Mouse (Mus musculus) thymus, postnatal 25 days (tissue): ENCODE measurements around the gene Ago4.
A peak's percentile ranks its signal among the peaks of the same experiment; 100 is the strongest.
"Not testable (repeated sequence)": the region's sequence is repeated elsewhere in the genome, so short reads cannot be mapped to it uniquely, and the experiment has no call there.

Experiments used
- DNase-seq: peaks from one replicate; pipeline ENCODE4 v3.0.0; 2022

Ago4 gene

DNA sequence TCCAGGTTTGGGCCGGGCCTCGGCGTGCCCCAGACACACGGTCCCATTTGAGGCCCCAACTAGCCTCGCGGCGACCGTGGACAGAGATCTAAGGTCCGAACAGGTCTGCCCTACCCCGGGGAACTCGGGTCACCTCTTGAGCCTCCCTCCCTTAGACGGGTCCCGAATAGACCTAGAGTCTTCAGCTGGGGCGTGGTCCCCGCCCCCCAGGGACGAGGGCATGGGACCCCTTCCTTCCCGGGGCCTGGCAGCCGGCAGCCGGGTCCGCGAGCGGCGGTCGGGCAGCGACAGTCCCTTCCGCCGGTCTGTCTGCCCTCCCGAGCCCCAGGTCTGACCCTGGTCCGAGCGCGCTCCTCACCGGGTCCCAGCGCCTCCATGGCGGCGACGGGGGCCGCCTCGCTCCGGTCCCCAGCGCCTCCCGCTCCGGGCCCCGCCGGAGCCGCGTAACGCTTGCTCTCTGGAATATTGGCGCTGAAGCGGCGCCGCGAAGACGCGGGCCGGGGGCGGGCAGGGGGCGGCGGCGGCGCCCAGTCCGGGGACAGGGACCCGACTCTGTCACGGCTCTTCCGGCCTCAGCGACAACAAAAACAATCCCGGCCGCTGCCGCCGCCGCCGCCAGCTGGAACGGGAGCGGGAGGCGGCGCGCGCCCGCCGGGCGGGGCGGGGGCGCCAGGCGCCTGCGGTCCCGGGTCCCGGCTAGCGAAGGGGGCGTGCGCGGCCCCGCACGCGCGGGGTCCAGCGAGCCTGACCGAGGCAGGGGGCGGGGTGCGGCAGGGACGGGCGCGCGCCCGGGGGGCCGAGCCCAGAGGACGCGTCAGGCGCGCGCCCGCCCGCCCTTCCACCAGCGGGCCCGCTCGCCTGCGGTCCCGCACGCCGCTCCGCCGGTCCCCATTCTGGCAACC, at the start of gene Ago4:
Ago4 (minus strand) TSS at position 646 of the 902 bp plus-strand sequence.
- DNase-seq: no peak

DNA sequence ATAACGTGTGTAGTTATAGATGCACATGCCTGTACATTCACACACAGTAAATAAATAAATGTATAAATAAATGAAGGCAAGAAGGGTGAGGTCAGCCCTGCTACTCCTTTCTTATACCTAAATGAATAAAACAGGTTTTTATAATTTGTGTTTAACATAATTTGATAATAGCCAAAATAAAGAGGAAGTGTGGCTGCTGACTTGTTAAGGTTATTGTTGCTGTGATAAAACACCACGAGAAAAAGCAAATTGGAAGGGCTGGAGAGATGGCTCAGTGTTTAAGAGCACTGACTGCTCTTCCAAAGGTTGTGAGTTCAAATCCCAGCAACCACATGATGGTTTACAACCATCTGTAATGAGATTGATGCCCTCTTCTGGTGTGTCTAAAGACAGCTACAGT, 45.8 kb upstream of the Ago4 start:
- no peak for DNase-seq

DNA sequence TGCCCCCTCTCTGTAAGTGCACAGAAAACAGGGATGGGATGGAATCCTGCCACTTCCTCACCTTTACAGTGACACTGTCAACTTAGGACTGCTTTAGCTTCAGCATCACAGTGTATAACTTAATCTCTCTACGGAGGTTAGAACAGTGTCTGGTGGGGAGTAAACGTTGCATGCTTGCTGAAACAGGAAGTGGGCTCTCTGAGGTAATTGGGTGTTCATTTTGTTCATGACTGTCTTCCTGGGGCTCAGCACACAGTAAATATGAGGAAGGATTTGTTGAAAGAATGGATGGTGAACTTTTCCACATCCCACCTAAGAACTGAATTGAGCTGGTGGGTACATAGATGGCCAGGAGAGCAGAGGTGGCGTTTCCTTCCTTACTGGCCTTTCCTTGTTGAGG, 44.6 kb upstream of the Ago4 start:
- no peak for DNase-seq

DNA sequence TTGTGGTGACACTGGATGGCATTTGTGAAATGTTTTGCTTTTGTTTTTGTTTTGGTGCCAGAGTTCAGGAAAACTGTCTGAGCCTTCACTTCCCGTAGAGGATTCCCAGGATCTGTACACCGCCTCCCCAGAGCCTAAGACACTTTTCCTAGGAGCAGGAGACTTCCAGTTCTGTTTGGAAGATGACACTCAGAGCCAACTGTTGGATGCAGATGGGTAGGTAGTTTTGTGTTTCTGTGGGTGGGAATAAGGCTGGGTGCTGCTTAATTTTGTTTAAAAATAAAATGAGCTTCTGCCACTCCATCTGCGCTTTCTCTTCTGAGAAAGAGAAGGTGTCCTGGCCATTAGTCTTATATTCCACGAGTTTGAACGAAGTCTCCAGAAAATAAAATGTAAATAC, 43.0 kb upstream of the Ago4 start:
- DNase-seq: no peak

DNA sequence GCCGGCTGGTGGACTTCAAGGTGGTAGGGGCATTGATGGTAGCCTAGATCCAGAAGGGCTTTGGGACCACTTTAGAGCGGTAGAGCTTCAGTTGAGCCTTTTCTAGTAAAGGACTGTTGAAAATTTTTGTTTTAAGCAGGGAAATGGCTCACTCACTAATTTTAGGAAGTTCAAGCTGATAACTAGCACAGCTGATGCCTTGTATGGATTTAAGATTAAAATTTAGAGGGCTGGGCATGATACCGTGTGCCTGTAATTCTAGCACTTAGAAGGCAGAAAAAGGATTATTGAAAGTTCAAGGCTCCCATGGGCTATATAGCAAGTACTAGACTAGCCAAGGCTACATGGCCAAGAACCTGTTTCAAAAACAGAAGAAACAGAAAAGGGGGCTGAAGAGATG, 36.5 kb upstream of the Ago4 start:
- no peak for DNase-seq

DNA sequence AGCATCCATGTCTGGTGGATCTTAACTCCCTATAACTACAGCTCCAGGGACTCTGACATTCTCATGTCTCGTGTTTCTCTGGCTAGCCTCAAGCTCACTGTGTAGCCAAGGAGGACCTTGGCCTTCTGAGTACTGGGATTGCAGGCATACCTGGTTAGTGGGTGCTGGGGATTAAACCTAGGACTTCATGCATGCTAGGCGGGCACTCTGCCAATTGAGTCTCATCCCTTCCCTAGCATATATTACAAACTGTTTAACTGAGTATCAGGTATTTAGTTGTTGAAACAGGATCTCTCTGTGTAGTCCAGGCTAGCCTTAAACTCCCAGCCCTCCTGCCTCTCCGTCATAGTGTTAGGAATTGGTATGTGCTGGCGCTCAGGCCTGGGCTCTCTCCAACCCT, 34.0 kb upstream of the Ago4 start:
- no peak for DNase-seq

DNA sequence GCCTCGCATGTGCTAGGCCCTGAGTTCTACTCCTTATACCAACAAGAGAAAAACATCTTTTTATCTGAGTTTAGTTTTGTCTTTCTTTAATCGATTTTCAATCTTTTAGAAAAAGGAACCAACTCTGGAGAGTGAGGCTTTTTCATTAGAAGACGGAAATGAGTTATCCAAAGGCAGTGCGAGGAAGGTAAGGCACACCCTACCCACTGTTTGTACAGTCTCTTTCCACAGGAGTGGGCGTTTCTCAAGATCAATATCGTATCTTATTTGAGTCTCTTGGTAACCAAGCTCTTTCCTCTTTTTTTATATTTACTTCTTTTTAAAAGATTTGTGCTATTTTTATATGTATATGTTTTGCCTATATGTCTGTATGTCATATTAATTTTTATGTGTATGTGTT, 30.5 kb upstream of the Ago4 start:
- no peak for DNase-seq

DNA sequence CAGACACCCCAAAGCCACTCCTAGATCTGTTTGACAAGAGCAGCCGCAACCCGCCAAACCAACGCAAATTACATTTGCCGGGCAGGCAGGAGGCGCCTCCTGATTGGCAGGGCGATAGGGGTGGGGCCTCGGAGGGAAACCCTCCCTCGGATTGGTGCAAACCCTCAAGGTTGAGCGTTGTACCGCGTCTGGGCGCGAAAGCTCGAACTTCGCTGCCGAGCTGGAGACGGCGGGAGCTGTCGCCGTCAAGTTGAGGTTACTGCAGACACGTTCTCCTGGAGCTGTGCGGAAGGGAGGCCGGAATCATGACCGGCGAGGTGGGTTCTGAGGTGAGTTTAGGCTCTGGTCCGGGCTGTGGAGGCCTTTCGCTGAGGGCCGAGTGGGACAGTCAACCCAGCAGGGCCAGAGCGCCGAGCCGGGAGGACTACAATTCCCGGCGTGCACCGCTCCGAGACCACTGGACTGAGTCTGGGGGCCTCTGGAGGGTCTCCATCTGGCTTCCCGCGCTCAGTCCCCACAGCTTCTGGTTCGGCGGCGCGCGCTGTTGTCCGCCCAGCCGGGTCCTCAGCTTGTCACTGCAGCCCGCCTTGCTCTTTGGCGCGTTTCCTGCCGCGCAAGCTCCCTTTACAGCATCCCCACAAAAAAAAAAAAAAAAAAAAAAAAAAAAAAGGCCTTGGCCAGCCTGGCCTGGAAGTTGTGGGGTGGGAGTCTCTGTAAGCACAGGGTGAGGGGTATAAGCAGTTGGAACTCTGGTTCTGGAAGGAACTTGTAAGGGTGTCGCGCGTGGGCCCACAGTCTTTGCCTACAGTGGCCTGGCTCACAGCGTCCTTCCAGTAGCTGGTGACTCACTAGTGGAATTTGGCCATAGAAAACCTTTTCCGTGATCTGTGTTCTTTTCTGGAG, 23.8 kb upstream of the Ago4 start, which contains the start of gene Clspn:
Clspn (plus strand) TSS at position 127 of the 903 bp plus-strand sequence.
- DNase-seq: peak; percentile 92

DNA sequence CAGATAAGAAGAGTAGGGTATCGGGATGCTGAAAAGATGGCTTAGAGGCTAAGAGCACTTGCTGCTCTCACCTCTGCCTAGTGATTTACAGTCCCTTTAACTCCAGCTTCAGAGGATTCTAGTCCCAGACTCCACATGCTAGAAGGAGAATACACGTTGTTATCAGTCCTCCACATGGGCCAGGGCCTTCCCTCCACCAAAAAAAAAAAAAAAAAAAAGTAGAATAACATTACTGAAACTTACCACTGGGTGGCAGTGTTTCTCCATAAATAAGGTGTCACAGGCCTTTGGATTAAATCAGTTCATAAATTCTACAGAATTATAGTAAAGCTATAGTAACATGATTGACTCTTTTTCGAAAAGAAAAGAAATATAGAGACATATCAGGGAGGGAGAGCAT, 21.2 kb upstream of the Ago4 start:
- DNase-seq: no peak

DNA sequence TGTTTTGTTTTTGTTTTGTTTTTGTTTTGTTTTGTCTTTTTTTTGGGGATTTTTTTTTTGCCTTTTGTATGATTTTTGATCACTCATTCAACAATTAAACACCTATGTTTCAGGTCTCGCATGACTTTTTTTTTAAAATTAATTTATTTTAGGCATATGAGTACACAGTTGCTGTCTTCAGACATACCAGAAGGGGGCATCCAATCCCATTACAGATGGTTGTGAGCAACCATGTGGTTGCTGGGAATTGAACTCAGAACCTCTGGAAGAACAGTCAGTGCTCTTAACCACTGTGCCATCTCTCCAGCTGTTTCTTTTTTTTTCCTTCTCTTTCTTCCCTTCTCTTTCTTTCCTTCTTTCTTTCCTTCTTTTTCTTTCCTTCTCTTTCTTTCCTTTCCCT, 20.4 kb upstream of the Ago4 start:
- no peak for DNase-seq

DNA sequence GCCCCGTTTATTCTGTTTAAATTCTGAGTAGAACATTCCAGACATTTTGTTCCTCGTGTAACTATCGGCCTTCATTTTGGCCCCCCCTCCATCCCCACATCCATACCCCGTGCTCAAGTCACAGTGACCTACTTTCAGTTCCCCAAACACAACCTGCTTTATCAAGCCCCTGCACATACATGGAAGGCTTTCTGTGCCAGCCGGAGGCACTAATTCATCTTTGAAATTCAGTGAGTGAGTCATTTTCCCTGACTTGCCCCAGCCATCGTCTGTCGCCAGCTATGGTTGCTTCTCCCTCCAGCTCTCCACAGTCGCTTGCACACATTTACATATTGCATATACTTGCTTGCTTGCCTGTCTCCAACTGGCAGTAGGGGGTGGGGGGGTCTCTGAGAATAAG, 19.8 kb upstream of the Ago4 start:
- DNase-seq: no peak

DNA sequence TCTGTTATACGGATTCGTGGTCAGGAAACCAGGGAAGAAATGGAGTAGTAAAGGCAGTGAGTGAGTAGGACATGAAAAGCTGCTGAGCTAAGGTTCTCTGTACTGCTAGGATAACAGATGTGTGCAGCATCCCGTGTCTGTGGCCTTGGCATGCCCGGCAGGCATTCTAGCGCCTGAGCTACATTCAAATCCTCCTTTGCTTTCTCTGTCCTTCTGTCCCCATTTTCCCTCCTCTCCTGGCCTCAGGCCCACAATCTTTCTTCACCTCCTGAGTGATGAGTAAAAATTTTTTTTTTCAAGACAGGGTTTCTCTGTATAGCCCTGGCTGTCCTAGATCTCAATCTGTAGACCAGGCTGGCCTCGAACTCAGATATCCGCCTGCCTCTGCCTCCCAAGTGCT, 18.9 kb upstream of the Ago4 start:
- no peak for DNase-seq

DNA sequence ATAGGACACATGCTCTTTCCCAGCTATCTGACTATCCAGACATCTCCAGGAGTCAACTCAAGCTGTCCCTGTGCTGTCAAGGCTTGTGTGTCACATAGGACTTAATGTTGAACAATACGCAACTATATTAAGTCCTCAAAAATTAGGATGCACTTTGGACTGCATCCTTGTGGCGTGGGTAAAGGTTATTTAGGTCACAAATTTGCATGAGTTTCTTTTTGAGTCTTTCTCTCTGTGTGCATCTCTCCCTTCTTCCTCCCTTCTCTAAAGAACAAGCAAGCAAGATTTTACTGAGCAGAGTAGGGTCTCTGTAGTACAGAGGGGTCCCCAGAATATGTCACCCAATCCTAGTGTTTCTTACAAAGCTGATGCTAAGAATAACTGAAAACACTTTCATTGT, 12.9 kb upstream of the Ago4 start:
- DNase-seq: no peak

DNA sequence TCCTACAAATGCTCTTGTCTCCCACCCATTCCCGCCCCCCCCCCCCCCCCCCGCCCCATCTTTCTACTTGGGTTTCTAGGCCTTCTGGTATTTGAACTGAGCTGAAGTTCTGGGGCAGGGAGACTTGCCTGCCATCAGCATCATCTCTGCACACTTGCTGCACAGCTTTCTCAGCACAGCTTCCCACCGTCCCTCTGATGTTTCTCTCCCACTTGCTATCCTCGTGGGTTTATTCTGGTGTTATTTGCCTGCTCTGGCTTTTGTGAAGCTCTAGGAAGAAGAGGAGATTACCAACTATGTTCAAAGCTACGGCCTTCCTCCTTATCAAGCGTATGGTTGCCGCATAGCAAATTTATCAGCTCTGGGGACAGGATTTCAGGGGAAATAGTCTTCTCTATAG, 12.4 kb upstream of the Ago4 start:
- no peak for DNase-seq

DNA sequence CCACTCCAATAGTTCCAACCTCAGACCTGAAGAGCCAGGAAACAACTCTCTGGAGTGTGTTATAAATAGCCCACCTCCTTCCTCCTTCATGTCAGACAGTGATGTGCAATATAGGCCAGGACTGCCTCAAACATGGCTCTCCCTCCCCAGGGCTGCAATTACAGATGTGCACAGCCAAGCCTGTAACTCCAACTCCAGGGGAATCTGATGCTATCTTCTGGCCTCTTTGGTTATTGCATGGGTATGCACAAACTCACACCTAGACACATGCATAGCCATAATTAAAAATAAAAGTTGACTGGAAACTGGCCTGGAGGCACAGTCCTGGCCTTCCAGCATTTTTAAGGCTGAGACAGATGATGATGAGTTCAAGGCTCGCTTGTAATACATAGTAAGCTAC, 11.7 kb upstream of the Ago4 start:
- DNase-seq: no peak

DNA sequence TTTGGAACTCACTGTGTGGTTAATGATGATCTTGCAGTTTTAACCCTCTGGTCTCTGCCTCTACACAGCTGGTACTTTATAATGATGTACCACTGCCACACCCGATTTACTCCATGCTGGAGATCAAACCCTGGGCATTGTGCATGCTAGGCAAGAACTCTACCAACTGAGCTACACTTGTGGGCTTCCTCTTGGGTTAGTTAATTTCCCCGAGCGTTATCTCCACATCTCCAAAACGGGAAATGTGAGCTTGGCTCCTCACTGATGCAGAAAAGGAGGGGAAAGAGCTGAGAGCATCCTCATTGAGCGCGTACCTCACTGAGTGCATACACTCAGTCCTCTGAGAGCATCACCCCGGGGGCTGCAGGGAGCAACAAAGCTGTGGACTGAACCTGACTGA, 9.6 kb upstream of the Ago4 start:
- DNase-seq: no peak

DNA sequence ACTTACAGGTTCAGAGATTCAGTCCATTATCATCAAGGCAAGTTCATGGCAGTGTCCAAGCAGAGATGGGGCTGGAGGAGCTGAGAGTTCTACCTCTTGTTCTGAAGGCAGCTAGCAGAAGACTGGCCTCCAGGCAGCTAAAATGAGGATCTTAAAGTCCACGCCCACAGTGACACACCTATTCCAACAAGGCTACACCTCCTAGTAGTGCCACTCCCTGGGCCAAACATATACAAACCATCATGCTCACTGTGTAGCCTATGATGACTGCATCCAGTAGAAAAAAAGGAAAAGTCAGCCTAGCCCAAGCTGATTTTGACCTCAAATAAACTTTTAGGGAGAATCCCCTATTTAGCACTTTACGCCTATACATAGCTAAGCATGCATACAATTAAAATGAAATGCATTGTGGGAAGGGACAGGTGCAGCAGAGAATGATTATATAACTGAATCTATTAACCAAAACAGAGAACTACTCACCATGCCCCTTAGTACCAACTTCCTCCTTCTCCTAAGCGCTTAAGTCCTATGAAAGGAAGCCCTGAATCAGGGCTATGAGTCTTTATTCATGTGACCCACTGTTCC, 7.3 kb upstream of the Ago4 start:
- DNase-seq: no peak

DNA sequence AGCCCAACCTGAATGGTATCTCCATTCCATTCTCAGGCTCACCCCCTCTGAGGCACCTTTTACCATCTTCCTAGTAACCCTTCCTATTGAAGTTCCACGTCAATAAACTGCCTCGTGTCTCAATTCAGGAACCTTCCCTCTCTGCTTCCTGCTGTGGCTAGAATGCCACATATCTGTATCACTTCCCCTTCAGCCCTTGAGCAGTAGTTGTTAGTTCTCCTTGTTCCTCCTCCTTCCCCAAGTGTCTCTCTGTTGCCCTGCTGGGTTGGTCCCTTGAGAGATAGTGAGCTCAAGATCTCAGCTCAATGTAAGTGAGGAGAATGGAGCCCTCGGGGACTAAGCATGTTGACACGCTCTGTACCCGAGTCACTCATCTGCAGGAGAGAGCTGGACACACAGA, 3.6 kb upstream of the Ago4 start:
- DNase-seq: no peak

DNA sequence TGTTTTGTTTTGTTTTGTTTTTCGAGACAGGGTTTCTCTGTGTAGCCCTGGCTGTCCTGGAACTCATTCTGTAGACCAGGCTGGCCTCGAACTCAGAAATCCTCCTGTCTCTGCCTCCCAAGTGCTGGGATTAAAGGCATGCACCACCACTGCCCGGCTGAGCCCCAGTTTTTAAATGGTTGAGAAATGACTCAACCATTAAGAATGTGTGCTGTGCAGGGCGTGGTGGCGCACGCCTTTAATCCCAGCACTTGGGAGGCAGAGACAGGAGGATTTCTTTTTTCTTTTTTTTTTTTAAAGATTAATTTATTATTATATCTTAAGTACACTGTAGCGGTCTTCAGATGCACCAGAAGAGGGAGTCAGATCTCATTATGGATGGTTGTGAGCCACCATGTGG, 2.4 kb upstream of the Ago4 start:
- not testable (repeated sequence) for DNase-seq

DNA sequence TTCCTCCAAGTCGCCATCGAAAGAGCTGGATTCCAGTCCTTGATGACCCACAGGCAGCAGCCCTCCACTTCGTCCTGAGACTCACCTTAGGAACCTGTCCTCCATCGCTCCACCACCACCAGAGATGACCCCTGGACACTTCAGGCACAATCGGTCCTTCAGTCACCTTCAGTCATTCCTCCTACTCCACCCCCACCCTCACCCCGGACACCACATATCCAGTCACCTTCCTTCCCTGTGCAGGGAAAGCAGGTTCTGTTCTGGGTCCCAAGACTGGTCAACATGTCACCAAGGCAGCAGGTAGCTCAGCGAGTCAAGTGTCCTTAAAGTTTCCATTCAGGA, 428 bp upstream of the Ago4 start:
- no peak for DNase-seq

DNA sequence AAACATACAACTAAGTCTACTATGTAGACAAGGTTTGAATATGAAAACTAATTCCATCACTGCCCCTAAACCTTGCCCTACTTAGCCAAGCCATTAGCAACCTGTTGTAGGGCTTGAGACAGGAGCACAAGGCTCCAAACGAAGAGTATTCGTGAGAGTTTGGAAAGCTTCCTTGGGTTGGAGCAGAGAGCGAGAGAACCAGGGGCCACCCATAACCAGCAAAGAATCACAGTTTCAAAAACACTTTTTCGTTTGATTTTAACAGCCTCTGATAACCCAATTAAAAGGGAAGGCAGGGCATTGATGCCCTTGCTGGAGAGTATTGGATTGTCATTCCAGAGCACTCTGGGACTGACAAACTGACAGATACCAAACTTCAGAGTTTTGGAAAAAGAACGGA, 980 bp downstream of the Ago4 start:
- no peak for DNase-seq

DNA sequence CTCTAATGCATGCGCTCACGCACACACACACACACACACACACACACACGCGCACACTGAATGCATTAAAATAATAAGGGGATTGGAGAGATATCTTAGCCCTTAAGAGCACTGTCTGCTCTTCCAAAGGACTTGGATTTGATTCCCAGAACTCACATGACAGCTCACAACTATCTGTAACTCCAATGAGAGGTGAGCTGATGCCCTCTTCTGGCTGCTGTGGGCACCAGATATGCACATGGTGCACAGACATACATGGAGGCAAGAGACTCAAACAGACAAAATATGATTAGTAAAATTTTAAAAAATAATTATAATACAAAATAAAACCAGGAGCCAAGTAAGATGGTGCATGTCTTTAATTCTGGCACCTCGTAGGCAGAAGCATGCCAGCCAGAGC, 6.4 kb downstream of the Ago4 start:
- DNase-seq: no peak

DNA sequence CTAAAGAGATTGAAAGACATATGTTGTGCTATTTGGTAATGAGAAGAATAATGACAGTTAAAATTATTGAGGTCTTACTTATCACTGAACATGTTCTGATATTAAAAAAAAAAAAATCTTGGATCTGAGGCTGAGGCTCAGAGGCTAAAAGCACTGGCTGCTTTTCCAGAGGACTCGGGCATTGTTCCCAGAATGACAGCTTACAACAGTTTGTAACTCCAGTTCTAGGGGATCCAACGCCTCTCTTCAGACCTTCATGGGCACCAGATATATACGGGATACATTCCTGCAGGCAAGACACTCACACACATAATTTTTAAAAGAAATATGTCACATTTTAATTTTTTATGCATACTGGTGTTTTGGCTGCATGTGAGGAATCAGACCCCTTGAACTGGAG, 7.1 kb downstream of the Ago4 start:
- no peak for DNase-seq
